Mouse (Mus musculus) E14TG2a.4 (cell line): ENCODE results near the gene Gm13287.

Experiments
- H3K27me3 ChIP-seq: 2 replicates; pipeline ENCODE4 v1.6.1; 2014; ENCODE audit warnings: low read length, control low read depth; ENCODE audit not compliant: insufficient read depth
- H3K36me3 ChIP-seq: 2 replicates; pipeline ENCODE4 v1.6.1; 2014; ENCODE audit warnings: low read length, control low read depth; ENCODE audit not compliant: insufficient read depth
- H3K4me1 ChIP-seq: replicated peaks from 2 replicates; pipeline ENCODE4 v1.6.1; 2014; ENCODE audit warnings: low read depth, low read length, control low read depth
- H3K4me3 ChIP-seq: replicated peaks from 2 replicates; pipeline ENCODE4 v1.5.1; 2014; ENCODE audit warnings: mild to moderate bottlenecking, low read length
- H3K9me3 ChIP-seq: 2 replicates; pipeline ENCODE4 v1.6.1; 2014; ENCODE audit warnings: low read length, control low read depth
- CTCF ChIP-seq: conservative IDR thresholded peaks from 2 replicates; pipeline ENCODE4 v1.5.1; 2014; ENCODE audit warnings: low read length
- NANOG ChIP-seq: IDR thresholded peaks from 2 replicates; pipeline ENCODE4 v1.6.1; 2014; ENCODE audit warnings: borderline replicate concordance, low read length, mixed read lengths
- POU5F1 ChIP-seq: IDR thresholded peaks from 2 replicates; pipeline ENCODE4 v1.6.1; 2014; ENCODE audit warnings: low read length, borderline replicate concordance

Gm13287 gene

GRCm38 (mm10) chr4:88849698-88850097, 46.6 kb downstream of the Gm13287 start, which contains the start of gene Ifna1:
Gene Ifna1 (plus strand): TSS chr4:88850087.
- no peaks in the 10 kb centered on the region for H3K36me3 ChIP-seq
- H3K9me3 ChIP-seq: no peaks in the 10 kb centered on the region
- H3K27me3 ChIP-seq: no peaks in the 10 kb centered on the region
- H3K4me1 ChIP-seq: no peaks in the 10 kb centered on the region
- no peak for TF ChIP-seq POU5F1
- no peak for TF ChIP-seq NANOG
- TF ChIP-seq CTCF: no peak
- no peak within 1 kb of the TSS for H3K4me3 ChIP-seq

GRCm38 (mm10) chr4:88851026-88851763, 48.1 kb downstream of the Gm13287 start:
- no peaks in the 10 kb centered on the region for H3K36me3 ChIP-seq
- peaks cover 2% of the 10 kb centered on the region; the same call in 1 of the 2 replicates for H3K9me3 ChIP-seq
- H3K4me1 ChIP-seq: no peaks in the 10 kb centered on the region; the same call in 1 of the 2 replicates
- no peak overlapping the region for H3K4me3 ChIP-seq
- no peaks in the 10 kb centered on the region for H3K27me3 ChIP-seq
- TF ChIP-seq POU5F1 (no peak), CTCF (no peak), NANOG (no peak)
